Mouse (Mus musculus): ENCODE data around the gene Ahrr. TPM values are rescaled to one million over a fixed set of nuclear protein-coding genes. Genes with fewer than 3 reads are reported as not detected.

Ahrr gene
- polyA plus RNA-seq, 1 experiment from 2014 or later, result 0.18 TPM

DNA sequence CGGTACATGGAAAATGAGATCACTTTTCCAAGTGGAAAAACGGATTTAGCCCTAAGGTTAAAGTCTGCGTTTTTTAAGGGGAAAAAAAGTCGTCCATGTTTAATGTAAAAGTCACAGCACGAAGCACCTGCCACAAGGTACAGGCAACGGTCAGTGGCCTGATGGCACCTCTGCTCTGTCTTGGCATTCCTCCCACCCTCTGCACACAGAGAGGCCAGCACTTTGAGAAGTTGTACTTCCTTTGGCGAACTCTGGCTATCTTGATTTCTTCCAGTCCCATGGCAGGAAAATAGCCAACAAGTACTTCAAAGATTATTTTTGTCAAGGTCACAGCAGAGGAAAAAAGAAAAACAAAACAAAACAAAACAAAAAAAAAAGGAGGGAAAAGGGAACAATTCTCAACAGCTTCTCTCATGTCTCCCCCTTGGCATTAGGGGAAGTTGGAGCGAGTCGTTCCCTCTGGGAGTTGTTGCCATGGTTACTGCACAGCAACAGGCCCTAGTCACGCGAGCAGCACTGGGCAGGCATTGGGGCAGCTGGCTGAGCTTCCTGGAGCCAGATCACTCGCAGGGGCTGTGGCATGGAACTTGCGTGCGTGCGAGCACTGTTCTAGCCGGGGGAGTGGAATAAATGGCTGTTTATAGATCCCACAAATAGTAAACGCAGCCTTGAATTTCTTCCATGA, 46.8 kb downstream of the Ahrr start:
- DNase-seq (ENCODE audit: low spot score), result no peak

DNA sequence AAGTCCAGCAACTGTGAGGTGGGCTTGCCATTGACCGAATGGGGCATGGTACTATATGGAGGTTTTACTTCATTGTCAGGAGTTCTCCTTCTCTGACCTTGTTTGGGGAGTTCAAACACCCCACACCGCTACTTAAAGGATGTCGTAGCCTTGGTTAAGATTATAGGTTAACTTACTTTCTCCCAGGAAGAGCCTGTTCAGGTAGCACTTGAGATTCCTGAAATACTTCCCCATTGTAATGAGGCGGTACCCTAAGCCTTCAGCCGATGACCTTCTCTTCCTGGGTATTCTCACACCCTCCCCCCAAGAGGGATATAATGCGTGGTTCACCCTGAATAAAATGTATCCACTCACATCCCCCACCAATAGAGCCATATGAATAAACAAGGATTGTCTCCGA, 54.6 kb downstream of the Ahrr start:
- DNase-seq (ENCODE audit: low spot score), result no peak

DNA sequence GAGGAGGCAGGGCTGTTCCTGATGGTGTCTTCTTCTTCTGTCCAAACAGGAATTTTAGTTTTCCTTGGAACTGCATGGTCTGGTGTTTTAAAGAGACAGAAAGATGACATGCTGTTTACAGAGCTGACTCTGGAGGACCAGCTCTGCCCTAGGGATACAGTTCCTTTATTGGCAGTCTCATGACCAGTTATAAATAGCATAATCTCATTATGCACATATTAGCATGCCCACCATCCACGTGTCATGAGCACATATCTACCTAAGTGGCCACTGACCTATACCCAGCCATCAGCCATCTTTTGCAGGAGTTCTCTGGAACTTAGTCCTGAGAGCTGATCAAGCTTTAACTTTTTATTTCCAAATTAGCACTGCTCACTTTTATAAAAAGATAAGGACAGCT, 71.5 kb downstream of the Ahrr start:
- no peak for DNase-seq (ENCODE audit: low spot score)

DNA sequence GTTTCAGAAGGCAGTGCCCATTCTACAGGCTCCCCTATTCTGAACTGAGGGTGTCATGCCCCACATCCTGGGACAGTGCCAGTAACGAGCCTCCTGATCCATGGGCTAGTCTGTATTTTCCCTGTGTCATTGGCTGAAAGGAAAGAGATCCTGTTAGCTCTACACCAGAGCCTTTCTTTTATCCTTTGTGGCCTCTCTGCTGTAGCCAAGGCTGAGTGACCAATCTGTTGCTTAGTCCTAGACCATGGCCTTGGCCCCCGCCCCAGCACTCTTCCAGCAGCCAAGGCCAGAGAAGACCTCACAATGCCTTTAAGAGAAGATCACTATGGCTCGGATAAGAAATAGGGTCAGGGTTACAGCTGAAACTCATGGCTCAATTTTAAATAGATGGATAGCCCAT, 73.7 kb downstream of the Ahrr start:
- DNase-seq (ENCODE audit: low spot score), result no peak

DNA sequence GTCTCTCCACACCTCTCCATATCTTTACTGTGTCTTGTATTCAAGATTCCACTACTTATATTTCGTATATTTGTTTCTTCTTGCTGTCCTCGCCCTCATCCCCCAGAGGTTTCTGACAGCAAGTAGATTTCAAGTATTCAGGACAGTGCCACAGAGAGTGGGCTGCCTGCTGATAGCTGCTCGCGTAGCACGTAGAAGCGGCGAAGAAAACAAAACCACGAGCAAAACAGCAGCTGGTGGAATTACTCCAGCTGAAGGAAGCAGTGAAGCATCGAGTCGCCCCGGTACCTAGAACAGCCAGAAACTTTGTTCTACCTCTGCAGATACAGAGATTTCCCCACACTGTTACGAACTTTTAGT, 83.2 kb downstream of the Ahrr start:
- DNase-seq (ENCODE audit: low spot score), result no peak

DNA sequence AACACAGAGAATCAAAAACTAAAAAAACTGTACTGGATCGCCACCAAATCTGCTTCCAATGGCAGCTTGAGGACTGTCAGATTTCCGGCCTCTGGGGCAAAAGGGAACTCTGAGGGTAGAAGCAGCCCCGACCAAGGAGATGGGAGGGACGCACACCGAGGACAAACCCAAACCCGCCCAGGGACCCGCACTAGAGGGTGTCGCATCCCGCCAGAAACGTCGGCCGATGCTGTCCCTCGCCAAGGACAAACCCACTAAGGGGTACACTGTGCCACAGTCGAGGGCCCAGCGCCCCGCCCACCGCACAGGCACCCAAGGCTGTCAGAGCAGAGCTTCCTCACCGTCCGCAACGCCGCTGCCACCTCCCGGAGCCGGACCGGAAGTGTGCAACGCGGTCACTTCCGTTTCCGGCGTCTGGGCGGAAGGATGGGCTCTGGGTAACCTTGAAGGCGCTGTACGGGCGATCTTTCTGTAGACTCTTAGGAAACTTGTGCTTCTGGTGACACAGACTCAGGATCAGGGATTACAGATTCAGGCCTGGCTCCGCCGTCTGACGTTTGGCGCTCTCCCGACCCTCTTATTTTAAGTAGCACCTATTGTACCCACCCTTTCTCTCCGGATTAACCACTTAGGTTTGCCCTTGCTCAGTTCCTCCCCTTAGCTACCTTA, 83.7 kb downstream of the Ahrr start, which contains the start of gene Exoc3:
Exoc3 (minus strand) TSS at position 416 of the 669 bp plus-strand sequence.
- DNase-seq (ENCODE audit: low spot score), result peak; percentile 91

DNA sequence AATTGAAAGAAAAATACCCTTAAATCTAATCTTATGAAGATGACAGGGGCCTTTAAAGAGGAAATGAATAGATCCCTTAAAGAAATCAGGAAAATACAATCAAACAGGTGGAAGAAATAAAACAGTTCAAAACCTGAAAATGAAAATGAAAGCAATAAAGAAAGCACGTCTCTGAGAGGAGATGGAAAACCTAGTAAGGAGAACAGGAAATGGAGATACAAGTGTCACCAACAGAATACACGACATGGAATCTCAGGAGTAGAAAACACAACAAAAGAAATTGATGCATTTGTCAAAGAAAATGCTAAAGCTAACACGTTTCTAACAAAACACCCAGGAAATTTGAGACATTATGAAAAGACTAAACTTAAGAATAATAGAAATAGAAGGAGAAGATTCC, 95.7 kb downstream of the Ahrr start:
- no peak for DNase-seq (ENCODE audit: low spot score)

DNA sequence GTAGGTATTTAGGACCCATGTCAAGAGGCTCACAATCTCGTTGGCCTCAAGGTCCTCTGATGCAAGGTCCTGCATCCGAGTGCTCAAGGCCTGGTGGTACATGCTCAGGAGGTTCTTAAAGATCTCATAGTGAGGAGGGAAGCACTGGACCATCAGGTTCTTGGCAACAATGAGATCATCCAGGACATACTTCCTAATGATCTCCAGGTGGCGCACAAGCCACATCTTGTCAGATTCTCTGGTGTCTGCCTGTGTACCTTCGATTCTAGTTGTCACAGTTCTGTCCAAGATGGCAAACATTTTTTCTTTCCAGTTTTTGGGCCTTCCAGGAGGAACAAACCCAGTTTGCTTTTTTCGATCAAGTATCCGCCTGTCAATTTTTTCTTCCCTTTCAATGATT, 99.5 kb downstream of the Ahrr start:
- DNase-seq (ENCODE audit: low spot score), result no peak

DNA sequence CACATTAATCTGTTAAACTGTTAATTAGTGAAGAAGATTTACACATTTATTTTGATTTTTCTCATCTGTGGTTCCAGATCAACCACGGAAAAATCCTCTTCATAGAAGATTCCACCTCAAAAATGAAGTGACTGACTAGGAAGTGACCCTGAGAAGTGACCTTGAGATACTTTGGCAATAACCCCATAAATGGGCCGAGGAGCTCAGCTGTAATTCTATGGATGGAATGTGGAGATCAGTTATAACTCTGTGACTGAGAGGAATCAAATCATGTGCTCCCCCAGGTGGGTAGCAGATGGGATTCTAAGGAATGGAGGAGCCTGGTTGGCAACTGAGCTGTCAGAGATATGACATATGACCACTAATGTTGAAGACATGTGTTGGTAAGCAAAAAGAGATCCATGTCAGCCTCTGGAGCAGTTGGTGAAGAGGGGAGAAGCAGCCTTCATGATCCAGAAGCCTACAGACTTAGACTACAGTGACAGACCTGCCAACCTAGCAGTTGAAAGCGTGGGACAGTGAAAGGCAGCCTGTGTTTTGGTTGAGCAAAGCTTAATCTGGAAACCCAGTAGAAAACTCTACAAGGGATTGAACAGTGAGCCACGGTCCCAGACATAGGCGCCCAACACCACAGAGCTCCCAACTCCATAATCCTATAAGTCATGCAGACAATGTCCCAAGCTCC, 109.0 kb downstream of the Ahrr start:
- no peak for DNase-seq (ENCODE audit: low spot score)

DNA sequence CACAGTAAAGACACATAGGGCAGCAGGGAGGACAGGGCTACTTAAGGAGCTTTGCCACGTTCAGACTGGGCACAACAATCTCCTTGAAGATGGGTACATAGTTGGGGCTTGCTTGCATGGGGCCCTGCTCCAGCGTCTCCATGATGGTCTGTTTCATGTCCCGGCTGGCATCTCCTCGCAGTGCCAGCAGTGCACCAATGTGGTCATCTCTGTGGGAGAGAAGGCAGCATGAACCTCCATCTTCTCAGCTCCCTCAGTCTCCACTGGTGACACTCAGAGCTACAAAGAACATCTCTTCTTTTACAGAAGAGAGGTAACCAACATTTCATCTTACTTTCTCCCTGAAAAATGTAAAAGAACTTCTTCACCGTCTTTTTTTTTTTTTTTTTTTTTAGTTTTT, 120.1 kb downstream of the Ahrr start:
- no peak for DNase-seq (ENCODE audit: low spot score)

DNA sequence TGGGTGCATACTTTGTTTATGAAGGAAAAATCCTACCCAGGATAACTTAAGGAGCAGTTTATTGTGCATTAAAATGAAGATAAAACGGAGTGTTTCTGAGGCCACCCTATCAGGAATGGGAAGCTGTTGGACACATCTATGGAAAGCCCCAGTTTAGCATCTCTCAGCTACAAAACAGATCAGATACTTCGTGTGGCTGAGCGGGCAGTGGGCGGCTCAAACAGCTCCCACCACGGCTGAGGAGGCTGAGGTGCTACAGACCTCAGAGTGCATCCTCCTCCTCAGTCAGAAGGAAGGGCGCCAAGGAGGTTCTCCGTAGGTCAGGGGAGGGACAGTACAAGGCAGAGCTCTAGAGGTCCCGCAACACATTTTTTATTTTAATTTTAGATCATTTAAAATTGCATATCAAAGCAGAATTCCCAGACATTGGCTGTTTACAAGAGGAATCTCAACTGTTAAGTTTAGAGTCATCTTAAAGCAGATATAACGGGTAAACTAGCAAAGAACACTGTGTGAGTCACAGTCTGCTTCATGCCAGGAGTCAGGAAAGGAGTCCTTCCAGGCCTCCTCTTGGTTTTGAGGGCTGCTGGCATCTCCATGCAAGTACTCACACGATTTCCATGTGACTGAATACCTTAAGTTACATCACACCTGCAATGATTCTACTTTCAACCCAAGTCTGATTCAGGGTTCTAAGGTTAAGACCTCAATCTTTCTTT, 122.5 kb downstream of the Ahrr start:
- no peak for DNase-seq (ENCODE audit: low spot score)

DNA sequence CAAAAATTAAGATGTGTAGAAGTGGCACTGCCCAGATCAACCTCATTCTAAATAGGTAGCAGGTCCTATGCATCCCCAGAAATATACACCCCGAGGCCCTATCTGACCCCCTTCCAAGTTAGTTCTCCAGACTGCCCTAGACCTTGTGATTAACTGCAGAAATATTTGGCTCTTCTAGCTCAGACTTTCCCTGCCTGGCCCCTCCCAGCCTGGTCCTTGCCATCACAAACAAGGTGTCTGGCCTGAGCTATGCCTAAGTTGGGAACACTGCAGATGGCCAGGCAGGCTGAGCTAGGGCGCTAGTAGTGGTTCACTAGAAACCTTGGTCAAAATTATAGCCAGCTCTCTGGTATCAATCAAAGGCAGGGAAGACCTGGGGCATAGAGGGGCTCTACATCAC, 124.6 kb downstream of the Ahrr start:
- no peak for DNase-seq (ENCODE audit: low spot score)

DNA sequence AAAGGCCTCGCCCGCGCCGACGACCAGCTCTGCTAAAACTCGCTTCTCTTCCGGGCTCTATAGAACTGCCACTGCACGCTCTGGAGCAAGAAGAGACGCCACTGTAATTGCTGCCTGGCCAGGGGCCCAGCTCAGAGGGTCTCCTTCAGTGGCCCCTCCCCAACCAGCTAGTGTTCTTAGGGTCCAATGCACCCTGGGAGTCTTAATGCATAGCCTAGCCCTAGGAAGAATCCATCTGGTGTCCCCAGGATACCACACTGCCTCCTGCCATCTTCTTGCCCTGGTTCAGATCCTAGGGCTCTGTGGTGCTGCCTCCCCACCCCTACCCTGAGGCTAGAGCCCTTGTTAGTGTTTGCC, 125.1 kb downstream of the Ahrr start:
- no peak for DNase-seq (ENCODE audit: low spot score)

DNA sequence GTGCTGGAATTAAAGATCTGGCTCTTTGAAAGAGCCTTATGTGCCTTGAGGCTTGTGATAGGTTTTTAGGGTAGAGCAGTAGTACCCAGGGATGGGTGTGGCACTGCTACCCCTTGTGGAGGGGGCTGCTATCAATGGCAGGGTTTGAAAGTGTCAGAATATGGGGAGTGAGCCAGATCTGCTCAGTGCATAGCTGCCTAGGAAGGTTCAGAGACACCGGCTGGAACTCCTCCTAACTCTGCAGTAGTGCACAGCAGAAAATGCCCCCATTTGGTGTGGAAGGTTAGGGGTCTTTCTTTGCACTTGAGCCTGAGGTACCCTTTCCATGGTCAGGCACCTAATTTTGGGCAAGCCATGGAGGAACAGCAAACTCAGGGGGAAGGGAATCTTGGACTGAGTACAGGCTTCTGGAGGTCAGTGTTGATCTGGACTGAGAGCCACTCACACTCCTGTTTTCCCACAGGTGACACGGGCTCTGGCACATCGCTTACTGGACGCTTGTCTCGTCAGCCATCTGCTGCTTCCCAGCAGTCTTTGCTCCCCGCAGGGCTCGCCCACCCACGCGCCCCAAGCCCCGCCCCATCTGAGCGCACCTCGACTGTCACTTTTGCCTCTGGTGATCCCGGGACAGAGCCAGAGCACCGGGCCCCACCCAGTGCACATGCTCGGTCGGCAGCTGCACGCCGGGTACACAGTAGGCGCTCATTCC, 125.6 kb downstream of the Ahrr start:
- DNase-seq (ENCODE audit: low spot score), result peak; percentile 48

Other genes starting within 250 kb of the Ahrr start
- gene Cep72, start 230.0 kb downstream of the Ahrr start, polyA plus RNA-seq (2015; fragmentation: Nextera tagmentation; extraction: Ambion mirVana), result 15.7 and 16.7 TPM in 2 replicates
- gene Slc9a3, start 170.9 kb downstream of the Ahrr start, polyA plus RNA-seq (2015; fragmentation: Nextera tagmentation; extraction: Ambion mirVana), result 0.03 and 0.05 TPM in 2 replicates
- gene Exoc3, start 83.6 kb downstream of the Ahrr start, polyA plus RNA-seq (2015; fragmentation: Nextera tagmentation; extraction: Ambion mirVana), result 55.6 and 62.2 TPM in 2 replicates
- 174 and 185 TPM in 2 replicates for gene Pdcd6, start 25.2 kb upstream of the Ahrr start, polyA plus RNA-seq (2015; fragmentation: Nextera tagmentation; extraction: Ambion mirVana)
- gene Sdha, start 57.9 kb upstream of the Ahrr start, polyA plus RNA-seq (2015; fragmentation: Nextera tagmentation; extraction: Ambion mirVana), result 215 and 222 TPM in 2 replicates
- gene Ccdc127, start 58.0 kb upstream of the Ahrr start, polyA plus RNA-seq (2015; fragmentation: Nextera tagmentation; extraction: Ambion mirVana), result 34.5 and 38.2 TPM in 2 replicates
- not detected in 2 replicates for gene Lrrc14b, start 71.7 kb upstream of the Ahrr start, polyA plus RNA-seq (2015; fragmentation: Nextera tagmentation; extraction: Ambion mirVana)
- gene Zfp72, start 98.5 kb upstream of the Ahrr start, polyA plus RNA-seq (2015; fragmentation: Nextera tagmentation; extraction: Ambion mirVana), result 2.2 and 2.7 TPM in 2 replicates
- 73.4 and 74.5 TPM in 2 replicates for gene Ftl1-ps1, start 107.4 kb upstream of the Ahrr start, polyA plus RNA-seq (2015; fragmentation: Nextera tagmentation; extraction: Ambion mirVana)
- 16.4 and 16.9 TPM in 2 replicates for gene Zfp825, start 201.7 kb upstream of the Ahrr start, polyA plus RNA-seq (2015; fragmentation: Nextera tagmentation; extraction: Ambion mirVana)